In the genomic region with DNA sequence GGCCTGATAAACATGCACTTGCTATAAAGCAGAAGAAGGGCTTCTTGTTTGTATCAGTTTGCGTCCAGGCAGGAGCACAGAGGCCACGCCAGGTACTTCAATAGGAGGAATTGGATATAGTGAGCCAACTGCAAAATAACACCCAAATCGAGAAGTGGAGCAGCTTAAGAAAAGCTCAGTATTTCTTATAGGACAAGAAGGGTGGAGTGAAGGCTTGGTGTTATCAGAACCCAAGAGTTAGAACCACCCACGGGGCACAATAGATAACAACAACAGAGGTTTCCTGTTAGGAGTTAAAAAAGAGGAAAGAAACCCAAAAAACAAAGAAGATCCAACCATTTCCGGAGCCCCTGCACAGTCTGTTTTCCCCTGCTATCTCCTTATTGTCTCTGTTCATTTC, we compare ENCODE assay signal across 11 mouse cellular contexts.
"Had no signal": no experiment of that assay in that cellular context is flagged by ENCODE, and none has a peak within 500 bp of the region (broad histone marks: within the 10 kb centered on the region; RNA-seq: fewer than 3 reads in every experiment).

No protein-coding gene starts in this region.

- ATAC-seq: lung, postnatal 0 days; midbrain, embryonic 15.5 days had no signal

- H3K27me3 ChIP-seq: midbrain, embryonic 15.5 days; neural tube, embryonic 12.5 days had no signal

- H3K4me1 ChIP-seq: limb, embryonic 10.5 days; midbrain, embryonic 15.5 days; neural tube, embryonic 12.5 days had no signal

- H3K9me3 ChIP-seq: limb, embryonic 10.5 days; midbrain, embryonic 15.5 days; neural tube, embryonic 12.5 days had no signal

- H3K27ac ChIP-seq: left cerebral cortex, adult 2 months; limb, embryonic 10.5 days; midbrain, embryonic 15.5 days; neural tube, embryonic 12.5 days had no signal

- H3K4me3 ChIP-seq: left cerebral cortex, adult 2 months; limb, embryonic 10.5 days; midbrain, embryonic 15.5 days; neural tube, embryonic 12.5 days had no signal

- H3K4me2 ChIP-seq: midbrain, embryonic 11.5 days; midbrain, embryonic 15.5 days; neural tube, embryonic 12.5 days had no signal

- DNase-seq: kidney, adult 8-10 months; kidney, postnatal 25 days; lung, adult 2 months; lung, postnatal 36 days; thymus, postnatal 36 days had no signal

- H3K36me3 ChIP-seq: limb, embryonic 10.5 days; midbrain, embryonic 15.5 days; neural tube, embryonic 12.5 days had no signal

- H3K9ac ChIP-seq: midbrain, embryonic 15.5 days; neural tube, embryonic 12.5 days had no signal
